Mouse (Mus musculus) MEL (cell line): ENCODE measurements around the gene Chadl.

ENCODE experiments used
- CTCF ChIP-seq, 3 experiments: IDR thresholded peaks in 2 of 3; conservative IDR thresholded peaks in 1 of 3; 2 replicates each; pipeline ENCODE4 v1.5.1; 2011 to 2012; ENCODE audit warnings: low read length in 3 of 3, low read depth in 2 of 3, mild to moderate bottlenecking in 2 of 3, improper control_type of control experiment in 1 of 3, inconsistent platforms in 1 of 3, mixed read lengths in 1 of 3, moderate library complexity in 1 of 3; ENCODE audit not compliant: control insufficient read depth in 1 of 3, insufficient read depth in 1 of 3, poor library complexity in 1 of 3, severe bottlenecking in 1 of 3
- GATA1 ChIP-seq: IDR thresholded peaks from 2 replicates; pipeline ENCODE4 v1.6.1; 2011; ENCODE audit warnings: low read depth, low read length, improper control_type of control experiment
- POLR2A ChIP-seq, 2 experiments: IDR thresholded peaks; 2 replicates each; pipeline ENCODE4 v1.6.1; 2011 to 2012; ENCODE audit warnings: low read length in 2 of 2, mild to moderate bottlenecking in 2 of 2, control low read depth in 1 of 2, improper control_type of control experiment in 1 of 2, low read depth in 1 of 2, moderate library complexity in 1 of 2; ENCODE audit not compliant: control insufficient read depth in 1 of 2, insufficient read depth in 1 of 2, poor library complexity in 1 of 2
- POLR2AphosphoS2 ChIP-seq: IDR thresholded peaks from 2 replicates; pipeline ENCODE4 v1.6.1; 2011; ENCODE audit warnings: low read length, improper control_type of control experiment
- ZMIZ1 ChIP-seq: IDR thresholded peaks from 2 replicates; pipeline ENCODE4 v1.6.1; 2012; ENCODE audit warnings: low read depth, mild to moderate bottlenecking, inconsistent platforms, low read length, improper control_type of control experiment, moderate library complexity
- ZNF384 ChIP-seq: IDR thresholded peaks from 2 replicates; pipeline ENCODE4 v1.6.1; 2012; ENCODE audit warnings: low read depth, mild to moderate bottlenecking, inconsistent platforms, low read length, improper control_type of control experiment

DNA sequence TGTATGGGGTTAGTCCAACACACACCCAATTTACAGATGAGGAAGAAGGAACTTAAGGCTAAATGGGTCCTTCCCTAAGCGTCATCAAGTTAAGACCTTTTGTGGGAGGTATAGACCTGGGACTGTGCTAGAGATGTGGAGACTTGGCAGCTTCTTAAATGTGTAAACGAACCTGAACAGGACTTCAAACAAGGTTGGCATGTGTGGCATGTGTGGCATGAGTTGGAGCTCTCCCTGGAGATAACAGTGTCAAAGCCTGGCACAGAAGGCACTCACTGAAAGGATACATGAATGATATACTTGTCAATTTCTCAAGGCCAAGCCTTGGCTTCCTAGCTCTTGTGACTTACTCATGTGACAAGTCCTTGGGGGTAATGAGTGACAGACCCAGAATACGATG, 42.2 kb upstream of the Chadl start:
- no peak for TF ChIP-seq POLR2A (IDR thresholded peaks at IDR 0.05; ENCODE audit: control insufficient read depth in 1 of 2, insufficient read depth in 1 of 2, low read depth in 1 of 2, low read length in 2 of 2, poor library complexity in 1 of 2)
- TF ChIP-seq ZMIZ1, result no peak
- no peak for TF ChIP-seq GATA1
- no peak for TF ChIP-seq CTCF (IDR thresholded peaks at IDR 0.05 in 2 of 3, conservative IDR thresholded peaks at IDR 0.05 in 1 of 3; ENCODE audit: control insufficient read depth in 1 of 3, insufficient read depth in 1 of 3, low read depth in 2 of 3, low read length in 3 of 3, poor library complexity in 1 of 3, severe bottlenecking in 1 of 3)
- no peak for TF ChIP-seq POLR2AphosphoS2
- no peak for TF ChIP-seq ZNF384
